Mouse (Mus musculus) small intestine, adult 2 months (tissue): Measurements from ENCODE around the gene Myh14.

Source experiments
- CTCF ChIP-seq: fragments of 200-500 bp; IDR thresholded peaks from 2 replicates; pipeline ENCODE4 v1.5.1; 2012; ENCODE audit warnings: low read depth, mild to moderate bottlenecking, control low read depth, inconsistent platforms, low read length, moderate library complexity, mixed read lengths; ENCODE audit not compliant: insufficient replicate concordance, insufficient read length; ENCODE audit errors: extremely low read depth
- POLR2A ChIP-seq: fragments of 200-500 bp; IDR thresholded peaks from 2 replicates; pipeline ENCODE4 v1.6.1; 2012; ENCODE audit warnings: low read depth, mild to moderate bottlenecking, control low read depth, inconsistent platforms, low read length, moderate library complexity

DNA sequence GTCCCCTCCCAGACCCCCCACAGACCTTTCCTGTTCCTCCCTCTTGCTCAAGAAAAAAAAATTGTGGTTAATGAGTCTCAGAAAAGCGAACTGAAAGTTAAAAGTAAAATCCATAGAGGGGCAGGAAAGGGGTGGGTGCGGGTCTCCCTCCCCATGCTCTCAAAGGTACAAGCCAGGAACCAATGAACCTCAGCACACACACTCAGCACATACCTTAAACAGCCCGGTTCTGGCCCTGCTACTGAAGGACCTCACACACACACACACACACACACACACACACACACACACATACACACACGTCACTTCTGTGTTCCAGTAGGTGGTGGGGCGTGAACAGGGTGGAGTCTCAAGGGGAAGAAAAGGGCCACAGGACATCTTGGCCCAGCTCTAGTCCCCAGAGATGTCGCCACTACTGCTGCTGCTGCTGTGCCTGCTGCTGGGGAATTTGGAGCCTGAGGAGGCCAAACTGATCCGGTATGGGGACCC is 98.4 kb downstream of the Myh14 start, which contains the start of gene Napsa:
- TF ChIP-seq POLR2A, result no peak
- no peak for TF ChIP-seq CTCF
